Mouse (Mus musculus) regulatory T cell (primary cell): ENCODE measurements around the gene Gldc.
"Not testable (repeated sequence)": the region's sequence is repeated elsewhere in the genome, so short reads cannot be mapped to it uniquely, and the experiment has no call there.

ENCODE experiments used
- in situ Hi-C: fragments of 300-600 bp; cut with MboI, MseI; formaldehyde crosslinking; loops from one replicate; pipeline ENCODE4 v1.15.1; 2025; ENCODE audit warnings: high pct_unique_total_duplicates

The Gldc gene

DNA sequence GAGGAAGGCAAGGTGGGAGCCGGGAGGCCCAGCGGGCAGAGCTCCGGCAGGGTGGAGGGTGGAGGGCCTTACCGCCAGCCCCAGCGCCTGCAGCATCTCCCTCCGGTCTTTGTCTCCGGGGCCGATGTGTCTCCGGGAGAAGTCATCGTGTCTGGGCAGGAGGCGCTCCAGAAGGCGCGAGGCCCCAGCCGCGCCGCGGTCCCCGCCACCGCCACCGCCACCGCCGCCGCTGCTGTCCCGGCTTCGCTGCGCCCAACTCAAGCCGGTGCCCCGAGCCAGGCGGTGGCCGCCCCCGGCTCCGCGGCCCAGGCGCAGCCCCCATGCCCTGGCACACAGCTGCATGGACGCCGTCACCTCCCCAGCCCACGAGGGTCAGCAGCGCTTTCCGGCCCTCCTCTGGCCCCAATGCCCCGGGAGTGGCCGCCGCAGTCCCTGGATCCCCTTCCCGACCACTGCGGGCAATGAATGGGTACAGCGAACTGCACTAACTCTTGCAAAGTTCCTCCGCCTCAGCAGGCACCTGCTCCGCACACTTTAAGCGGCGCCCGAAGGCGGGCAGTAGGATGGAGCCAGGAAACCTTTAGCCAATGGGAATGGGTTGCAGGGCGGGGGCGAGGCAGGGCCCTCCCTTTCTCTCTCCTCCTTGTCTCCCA, at the start of gene Gldc:
Gldc (minus strand) TSS at position 511 of the 653 bp plus-strand sequence.
- in situ Hi-C loops = no loop called here

DNA sequence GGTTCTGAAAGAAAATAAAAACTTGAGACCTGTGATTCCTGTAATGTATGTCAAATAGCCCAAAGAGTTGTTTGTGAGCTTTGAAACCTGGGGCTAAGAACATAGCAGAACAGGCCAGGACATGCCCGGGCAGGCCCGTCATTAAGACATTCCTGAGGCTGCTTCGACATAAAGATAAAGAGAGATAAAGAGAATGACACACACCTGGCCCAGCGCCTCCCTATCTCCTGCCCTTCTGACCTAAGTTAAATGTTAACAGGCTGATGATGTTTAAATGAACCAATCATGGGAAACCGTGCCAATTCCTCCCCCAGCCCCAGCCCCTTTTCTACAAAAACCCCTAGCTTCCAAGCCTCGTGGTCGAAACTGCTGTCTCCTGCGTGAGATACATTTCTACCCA, 47.4 kb upstream of the Gldc start:
- in situ Hi-C loops = not testable (repeated sequence)

DNA sequence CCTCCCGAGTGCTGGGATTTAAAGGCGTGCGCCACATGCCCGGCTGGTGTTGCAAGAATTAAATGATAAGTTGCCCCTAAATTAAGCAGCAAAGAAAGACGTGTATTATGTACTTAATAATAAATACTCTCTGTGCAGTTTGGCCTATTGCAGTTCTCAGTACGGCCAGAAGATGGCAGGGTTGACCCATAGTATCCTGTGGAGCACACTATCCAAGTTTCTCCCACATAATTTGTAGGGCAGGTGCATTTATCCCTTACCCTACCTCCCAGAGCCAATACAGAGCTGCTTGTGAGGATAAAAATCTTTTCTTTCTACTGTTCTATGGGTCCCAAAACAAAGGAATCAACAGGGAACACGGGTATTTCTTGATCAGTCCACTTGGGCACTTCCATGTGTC, 42.1 kb upstream of the Gldc start:
- in situ Hi-C loops = no loop called here

DNA sequence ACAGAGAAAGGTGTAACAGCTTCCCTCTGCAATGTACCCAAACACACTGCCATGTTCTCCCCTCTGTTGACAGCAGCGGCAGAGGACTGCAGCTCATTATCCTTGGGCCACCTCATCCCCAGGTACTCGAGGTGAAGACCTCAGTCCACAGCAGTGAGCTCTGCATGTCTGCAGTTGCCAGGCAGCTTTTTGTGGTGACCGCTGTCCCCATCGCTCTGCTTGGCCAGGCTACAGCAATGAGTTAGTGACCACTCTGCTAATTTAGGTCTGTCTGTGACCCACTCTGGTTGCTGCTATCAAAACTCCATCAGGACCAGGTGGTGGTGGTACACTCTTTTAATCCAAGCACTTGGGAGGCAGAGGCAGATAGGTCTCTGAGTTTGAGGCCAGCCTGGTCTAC, 41.0 kb upstream of the Gldc start:
- in situ Hi-C loops = no loop called here

DNA sequence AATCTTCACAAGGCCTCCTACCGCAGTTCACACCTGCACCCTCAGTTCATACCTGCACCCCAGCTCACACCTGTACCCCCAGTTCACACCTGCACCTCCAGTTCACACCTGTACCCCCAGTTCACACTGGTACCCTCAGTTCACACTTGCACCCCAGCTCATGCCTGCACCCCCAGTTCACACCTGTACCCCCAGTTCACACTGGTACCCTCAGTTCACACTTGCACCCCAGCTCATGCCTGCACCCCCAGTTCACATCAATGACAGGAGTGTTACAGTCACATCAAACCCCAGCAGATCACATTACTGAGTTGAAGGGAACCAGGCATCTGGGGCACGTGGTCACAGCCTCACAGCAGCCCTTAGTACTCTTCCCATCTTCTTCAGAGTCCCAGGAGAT, 40.5 kb upstream of the Gldc start:
- in situ Hi-C loops = not testable (repeated sequence)

DNA sequence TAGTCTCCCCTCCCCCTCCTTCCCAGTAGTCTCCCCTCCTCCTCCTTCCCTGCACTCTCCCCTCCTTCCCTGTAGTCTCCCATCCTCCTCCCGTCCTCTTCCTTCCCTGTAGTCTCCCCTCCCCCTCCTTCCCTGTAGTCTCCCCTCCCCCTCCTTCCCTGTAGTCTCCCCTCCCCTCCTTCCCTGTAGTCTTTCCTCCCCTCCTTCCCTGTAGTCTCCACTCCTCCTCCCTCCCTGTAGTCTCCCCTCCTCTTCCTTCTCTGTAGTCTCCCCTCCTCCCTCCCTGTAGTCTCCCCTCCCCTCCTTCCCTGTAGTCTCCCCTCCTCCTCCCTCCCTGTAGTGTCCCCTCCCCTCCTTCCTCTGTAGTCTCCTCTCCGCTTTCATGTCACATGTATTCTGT, 38.8 kb upstream of the Gldc start:
- in situ Hi-C loops = no loop called here

DNA sequence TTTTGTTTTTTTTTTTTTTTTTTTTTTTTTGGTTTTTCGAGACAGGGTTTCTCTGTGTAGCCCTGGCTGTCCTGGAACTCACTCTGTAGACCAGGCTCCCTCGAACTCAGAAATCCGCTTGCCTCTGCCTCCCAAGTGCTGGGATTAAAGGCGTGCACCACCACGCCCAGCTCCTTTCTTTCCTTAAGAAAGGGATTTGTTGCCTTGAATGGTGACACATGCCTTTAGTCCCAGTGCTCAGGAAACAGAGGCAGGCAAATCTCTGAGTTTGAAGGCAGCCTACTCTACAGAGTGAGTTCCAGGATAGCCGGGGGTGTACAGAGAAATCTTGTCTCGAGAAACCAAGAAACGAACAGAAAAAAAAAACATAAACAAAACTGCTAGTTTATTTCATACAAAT, 33.8 kb upstream of the Gldc start:
- in situ Hi-C loops = not testable (repeated sequence)

DNA sequence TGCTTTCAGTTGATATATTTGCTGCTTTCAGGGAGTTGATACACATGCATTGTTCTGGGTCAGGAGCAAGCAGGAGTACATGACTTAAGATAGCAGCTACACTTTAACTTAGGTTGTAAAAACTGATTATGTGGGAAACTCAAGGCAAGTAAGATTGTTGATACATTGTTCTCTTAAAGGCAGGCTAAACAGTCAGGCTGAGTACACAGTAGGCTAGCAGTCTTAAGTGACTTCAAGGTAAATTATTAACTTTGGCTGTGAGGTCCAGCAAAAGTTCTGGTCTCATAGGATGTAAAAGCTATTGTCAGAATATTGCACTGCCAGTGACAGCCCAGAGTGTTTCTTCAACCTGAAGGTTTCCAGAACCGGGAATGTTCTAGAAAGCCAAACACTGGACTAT, 31.8 kb upstream of the Gldc start:
- in situ Hi-C loops = no loop called here

DNA sequence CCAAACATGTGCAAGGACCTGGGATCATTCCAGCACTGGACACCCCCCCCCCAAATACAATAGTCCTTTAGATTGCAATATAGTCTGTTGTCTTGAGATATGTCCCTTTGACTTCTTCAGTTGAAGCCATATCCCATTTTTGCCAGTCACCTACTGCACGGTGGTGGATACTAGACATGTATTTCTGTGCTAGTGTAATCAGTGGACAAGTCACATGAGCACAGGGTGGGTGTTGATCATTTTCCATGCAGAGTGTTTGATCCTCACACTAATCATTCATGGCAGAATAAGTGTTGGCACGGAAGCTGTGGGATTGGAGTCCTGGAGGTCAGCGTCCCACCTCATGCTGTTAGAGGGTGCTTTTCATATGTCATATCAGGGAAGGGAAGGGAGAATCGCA, 30.6 kb upstream of the Gldc start:
- in situ Hi-C loops = no loop called here

DNA sequence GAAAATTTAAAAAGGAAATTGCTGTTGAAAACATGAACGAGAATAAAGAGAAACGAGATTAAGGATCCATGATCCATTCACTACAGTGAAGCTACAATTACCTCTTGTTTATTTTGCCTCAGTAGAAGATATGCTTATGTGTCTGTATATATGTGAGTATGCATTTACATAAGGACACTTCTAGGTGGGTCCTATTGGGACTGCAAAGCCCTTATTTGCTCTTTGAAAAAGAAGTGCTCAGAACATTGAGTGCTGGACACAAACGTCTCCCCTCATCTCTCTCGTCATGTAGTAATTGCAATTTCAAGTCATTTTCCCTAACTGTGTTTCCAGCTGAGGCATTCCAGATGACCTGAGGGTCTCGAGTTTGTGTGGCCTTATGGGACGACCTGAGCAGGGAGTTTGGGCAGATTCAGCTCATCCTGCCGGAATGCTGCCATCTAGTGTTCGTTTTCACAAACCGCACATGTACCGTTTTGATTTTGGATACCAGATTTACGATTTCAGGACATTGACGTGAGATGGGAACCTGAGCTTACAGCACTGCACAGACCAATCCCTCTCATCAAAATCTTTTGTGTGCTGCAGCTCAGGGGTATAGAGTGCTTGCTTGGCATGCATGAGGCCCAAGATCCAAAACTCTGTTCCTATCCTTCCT, 30.1 kb upstream of the Gldc start:
- in situ Hi-C loops = no loop called here

DNA sequence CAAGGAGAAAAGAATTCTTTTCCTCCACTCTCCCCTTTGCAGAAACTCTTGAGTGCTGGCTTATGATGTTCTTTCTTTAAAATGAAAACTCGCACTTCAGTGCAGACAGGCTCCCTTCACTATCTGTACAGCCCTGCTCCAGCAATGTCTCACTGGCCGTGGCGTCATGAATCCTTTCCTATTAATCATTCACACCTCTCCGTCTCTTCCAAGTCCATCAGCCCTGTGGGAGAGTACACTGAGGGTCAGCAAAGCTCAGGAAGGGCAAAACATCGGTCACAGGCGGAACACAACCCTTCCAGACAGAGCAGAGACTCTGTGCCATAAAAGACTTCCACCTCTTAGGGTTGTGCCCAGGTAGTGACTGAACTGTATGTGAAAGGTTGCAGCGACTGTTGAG, 26.9 kb upstream of the Gldc start:
- in situ Hi-C loops = no loop called here

DNA sequence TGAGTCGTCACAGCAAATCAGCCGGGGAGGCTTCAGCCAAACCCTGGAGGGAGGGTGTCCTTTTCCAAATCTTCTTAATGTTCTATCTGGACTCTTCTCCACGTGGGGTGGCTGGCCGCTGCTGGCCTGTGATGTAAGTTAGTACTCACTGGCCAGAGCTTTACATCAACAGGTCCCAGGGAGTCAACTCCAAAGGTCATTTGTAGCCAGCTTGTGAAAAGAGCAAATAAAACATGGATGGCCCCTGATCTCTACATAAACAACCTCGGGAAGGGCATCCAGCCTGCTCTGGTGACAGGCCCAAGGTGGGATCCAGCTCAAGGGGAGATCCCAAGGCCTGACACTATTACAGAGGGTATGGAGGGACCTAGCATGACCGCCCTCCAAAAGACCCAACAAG, 19.8 kb upstream of the Gldc start:
- in situ Hi-C loops = no loop called here

DNA sequence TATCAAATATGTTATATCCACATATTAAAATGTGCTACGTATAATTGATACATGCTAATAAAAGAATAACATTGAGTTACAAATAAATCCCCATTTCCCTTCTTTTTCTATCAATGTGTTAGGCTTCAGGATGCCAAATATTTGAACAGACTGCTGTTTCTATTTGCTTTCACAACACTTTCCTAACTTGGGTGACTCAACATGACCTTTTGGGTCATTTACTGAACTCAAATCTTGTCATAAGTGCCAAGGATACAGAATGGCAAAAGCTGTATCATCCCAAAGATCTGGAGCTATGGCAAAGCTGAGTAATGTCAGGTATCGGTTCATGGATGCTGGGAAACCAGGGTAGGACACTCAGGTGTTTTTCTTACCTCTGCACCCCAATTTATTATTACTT, 12.0 kb upstream of the Gldc start:
- in situ Hi-C loops = no loop called here

DNA sequence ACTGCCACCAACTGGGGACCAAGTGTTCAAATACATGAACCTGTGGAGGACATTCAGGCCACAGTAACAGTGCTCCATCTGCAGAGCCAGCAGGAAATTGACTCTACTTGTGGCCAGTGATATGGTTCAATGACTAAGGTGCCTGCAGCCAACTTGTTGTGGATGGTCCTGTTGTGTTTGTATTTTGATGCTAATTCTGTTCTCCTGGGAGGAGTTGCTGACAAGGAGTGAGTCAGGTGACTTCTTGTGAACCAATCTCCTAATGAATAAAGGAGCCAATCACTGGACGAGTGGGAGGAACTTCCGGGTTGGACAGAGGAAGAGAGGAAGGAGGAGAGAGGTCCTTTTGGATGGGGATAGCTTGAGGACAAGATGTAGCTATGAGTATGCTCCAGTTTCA, 10.3 kb upstream of the Gldc start:
- in situ Hi-C loops = no loop called here

DNA sequence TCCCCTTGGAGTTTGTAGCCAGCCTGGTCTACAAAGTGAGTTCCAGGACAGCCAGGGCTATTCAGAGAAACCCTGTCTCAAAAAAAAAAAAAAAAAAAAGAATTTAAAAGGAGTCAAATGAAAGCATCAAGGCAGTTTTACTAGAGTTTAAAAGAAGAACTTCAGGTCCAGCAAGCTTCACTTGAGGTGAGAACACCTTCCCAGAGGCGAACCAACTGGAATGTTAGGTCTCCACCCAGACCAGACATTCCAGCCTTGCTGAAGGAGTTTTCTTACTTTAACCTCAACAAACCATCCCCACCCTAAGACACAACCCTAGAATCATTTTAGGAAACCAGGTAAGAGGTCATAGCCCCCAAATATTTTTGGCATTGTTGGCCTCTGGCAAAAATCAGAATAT, 4.8 kb upstream of the Gldc start:
- in situ Hi-C loops = no loop called here

DNA sequence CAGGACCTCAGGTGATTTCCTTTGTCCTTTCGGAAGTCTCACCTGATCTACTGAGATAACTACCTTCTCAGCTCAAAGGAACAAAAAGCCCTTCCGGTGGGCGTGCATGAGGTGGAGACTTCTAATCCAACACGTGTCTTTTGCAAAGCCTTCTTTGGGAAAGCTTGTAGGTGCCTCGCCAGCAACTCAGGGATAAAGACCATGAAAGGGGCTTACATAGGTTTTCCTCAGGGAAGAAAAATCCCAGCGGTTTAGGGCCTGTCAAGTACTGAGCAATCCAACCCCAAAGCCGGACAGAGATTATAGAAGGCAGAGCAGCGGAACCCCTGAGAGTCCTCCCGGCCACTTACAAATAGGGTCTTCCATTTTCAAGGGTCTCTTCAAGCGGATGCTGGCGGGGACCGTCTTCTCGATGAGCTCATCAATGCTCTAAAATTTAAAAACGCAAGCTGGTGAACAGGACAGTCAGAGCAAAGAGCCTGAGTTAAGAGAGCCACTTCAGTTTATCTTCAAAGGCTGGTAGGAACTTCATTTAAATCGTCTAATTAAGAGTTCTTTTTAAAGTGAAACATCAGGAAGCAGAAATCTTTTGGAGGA, 1.1 kb downstream of the Gldc start:
- in situ Hi-C loops = no loop called here

DNA sequence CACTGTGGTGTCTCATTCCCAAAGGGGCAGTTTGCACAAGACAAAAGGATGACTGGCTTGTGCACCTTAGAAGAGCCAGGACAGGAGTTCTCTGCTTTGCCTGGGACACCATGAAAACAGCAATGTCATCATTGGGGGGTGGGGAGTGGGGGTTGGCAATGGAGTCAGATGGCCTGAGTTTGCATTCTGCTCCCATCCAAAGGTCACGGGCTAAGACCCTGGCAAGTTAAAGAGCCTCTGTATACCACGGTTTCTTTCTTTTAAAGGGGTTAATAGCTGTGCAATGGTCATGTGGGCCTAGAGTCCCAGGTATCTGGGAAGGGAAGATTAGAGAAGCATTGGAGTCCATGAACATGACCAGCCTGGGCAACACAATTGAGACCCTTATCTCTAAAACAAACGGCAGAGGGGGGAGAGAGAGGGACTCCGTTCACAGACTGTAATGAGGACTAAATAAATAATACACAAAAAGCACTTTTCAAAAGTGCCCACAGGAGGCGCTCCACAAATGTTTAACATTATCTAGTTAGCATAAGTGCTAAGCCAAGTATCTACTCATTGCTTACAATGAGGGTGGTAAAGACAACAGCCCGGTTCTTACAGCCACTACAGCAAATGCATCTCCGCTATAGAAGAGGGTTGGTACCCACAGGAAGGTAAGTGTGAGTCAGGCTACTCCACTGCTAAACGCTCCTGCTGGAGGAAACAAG, 3.7 kb downstream of the Gldc start:
- in situ Hi-C loops = no loop called here

DNA sequence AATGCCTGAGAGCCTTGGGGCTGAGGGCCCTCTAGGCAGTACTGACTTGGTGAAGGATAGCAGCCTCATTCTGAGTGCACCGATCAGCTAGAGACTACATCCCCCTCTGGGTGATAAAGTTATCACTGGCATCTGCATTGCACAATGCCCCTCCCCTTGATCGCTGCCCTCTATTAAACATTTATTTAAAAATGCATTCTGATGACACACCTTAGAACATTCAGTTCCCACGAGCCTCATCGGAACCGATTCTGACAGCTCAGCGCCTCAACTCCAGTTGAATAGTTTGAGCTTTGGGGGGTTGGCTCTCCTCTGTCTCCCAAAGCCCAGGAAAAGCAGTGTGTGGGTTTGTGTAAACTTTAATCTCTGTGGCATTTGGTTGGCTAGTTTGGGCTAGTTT, 4.9 kb downstream of the Gldc start:
- in situ Hi-C loops = no loop called here

DNA sequence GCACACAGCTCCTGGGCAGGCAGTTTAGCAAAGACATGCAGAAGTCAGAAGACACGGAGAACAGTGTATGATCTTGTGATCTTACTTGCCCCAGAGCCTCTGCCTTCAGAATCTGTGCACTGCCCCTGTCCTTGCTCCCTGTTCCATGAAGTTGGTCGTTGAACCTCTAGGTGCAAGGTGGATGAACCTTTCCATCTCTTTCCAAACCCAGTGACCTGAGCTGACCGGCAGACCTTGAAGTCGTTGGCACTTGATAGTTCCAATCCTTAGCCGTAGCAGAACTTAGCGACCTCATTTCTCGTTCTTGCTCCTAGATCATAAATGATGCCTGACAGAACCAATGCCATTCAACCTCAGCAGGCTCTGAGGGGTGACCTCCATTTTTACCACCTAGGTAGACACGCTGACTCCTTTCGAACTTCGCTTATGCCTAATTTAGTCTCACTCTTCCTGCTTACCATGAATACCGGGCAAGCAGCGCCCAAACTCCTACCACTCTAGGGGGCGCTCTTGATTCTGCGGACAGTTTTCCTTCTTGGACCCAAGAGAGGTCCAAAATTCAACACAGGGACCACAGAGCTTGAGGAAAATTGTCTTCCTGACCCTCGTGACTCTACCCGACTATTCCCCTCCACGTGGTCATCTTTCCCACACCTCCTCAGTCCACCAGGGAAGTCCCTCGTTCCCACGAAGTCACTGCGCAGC, 8.3 kb downstream of the Gldc start:
- in situ Hi-C loops = no loop called here

DNA sequence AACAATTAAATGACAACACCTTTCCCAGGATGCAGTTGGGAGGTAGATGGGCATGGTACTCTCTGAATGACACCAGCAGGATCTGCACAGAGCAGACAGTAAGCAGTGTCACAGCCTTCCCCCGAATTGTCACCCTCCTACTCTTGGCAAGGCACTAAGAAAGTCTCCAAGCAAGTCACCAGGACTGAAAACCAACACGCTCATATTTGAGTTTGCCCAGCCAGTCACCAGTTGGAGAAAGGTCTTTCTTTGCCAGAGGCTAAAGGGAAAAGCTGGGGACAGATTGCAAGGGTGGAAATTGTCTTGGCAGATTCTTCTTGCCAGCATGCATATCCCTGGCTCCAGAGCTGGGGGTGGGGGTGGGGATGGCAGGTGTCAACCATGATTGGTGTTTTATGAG, 11.0 kb downstream of the Gldc start:
- in situ Hi-C loops = no loop called here

DNA sequence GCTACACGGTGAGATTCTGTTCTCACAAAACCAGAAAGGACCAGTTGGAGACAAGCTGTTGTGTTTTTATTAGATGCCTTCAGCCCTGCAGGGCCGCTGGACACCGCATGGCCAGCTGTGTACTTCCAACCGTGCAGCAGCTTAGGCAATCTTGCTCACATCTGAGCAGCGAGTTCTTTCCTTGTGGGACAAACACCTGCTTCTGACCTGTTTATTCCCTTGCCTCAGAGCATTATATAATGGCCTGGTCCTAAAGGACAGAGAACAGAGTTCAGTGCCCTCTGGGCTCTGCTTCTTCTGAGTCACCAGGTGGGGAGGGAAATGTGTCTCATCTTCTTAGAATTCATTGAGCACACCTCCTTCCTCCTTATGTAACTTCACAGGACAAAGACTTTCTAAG, 12.4 kb downstream of the Gldc start:
- in situ Hi-C loops = no loop called here

DNA sequence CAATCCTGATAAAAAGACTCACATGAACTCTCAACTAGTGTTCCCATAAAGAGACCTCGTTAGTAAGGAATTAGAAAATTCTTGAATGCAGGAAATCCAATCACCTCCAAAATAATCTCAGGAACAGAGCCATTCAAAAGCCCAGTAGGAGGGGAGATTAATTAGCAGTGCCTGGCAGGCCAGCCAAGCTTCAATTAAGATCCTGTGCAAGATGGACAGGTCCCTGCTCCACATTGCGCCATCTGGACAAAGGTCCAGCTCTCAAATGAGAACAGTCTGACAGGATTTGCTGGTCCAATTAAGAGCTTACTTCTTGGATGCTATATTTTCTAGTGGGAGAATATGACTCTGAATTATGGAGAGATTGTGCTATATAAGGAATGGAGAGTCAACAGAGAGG, 15.2 kb downstream of the Gldc start:
- in situ Hi-C loops = no loop called here
